Mouse (Mus musculus): ENCODE results near the gene Spats1.
"Not testable (repeated sequence)": the region's sequence is repeated elsewhere in the genome, so short reads cannot be mapped to it uniquely, and the experiment has no call there.

The Spats1 gene

GRCm38 (mm10) chr17:45450153-45450552, 25.1 kb downstream of the Spats1 start:
- DNase-seq (ENCODE audit: low read depth, low spot score), result no peak

- no peak for DNase-seq (ENCODE audit: low read depth, low spot score)
These were observed 25.6 kb downstream of the Spats1 start for GRCm38 (mm10) chr17:45449586-45449985.

GRCm38 (mm10) chr17:45447063-45447462, 28.2 kb downstream of the Spats1 start:
- no peak for DNase-seq (ENCODE audit: low read depth, low spot score)

- no peak for DNase-seq (ENCODE audit: low read depth, low spot score)
These were observed 29.3 kb downstream of the Spats1 start for GRCm38 (mm10) chr17:45445923-45446322.

- no peak for DNase-seq (ENCODE audit: low read depth, low spot score)
These were observed 41.0 kb downstream of the Spats1 start for GRCm38 (mm10) chr17:45434262-45434590.

GRCm38 (mm10) chr17:45433419-45434261, 41.6 kb downstream of the Spats1 start, which contains the start of gene Cdc5l:
TSS of gene Cdc5l (minus strand) at chr17:45433737.
- peak; percentile 98 for DNase-seq (ENCODE audit: low read depth, low spot score)

GRCm38 (mm10) chr17:45432706-45433398, 42.4 kb downstream of the Spats1 start:
- DNase-seq (ENCODE audit: low read depth, low spot score), result no peak

- DNase-seq (ENCODE audit: low read depth, low spot score), result no peak
These were observed 43.2 kb downstream of the Spats1 start for GRCm38 (mm10) chr17:45432007-45432406.

- DNase-seq (ENCODE audit: low read depth, low spot score), result no peak
These were observed 57.8 kb downstream of the Spats1 start for GRCm38 (mm10) chr17:45417387-45417786.

GRCm38 (mm10) chr17:45411617-45412016, 63.6 kb downstream of the Spats1 start:
- DNase-seq (ENCODE audit: low read depth, low spot score), result not testable (repeated sequence)

- DNase-seq (ENCODE audit: low read depth, low spot score), result no peak
These were observed 66.5 kb downstream of the Spats1 start for GRCm38 (mm10) chr17:45408719-45409118.

- peak; percentile 24 for DNase-seq (ENCODE audit: low read depth, low spot score)
These were observed 68.9 kb downstream of the Spats1 start for GRCm38 (mm10) chr17:45406281-45406680.

GRCm38 (mm10) chr17:45403207-45403606, 72.0 kb downstream of the Spats1 start:
- DNase-seq (ENCODE audit: low read depth, low spot score), result peak; percentile 16

- no peak for DNase-seq (ENCODE audit: low read depth, low spot score)
These were observed 72.6 kb downstream of the Spats1 start for GRCm38 (mm10) chr17:45402601-45403000.

- no peak for DNase-seq (ENCODE audit: low read depth, low spot score)
These were observed 73.1 kb downstream of the Spats1 start for GRCm38 (mm10) chr17:45402126-45402525.

- no peak for DNase-seq (ENCODE audit: low read depth, low spot score)
These were observed 73.9 kb downstream of the Spats1 start for GRCm38 (mm10) chr17:45401126-45401905.

GRCm38 (mm10) chr17:45398021-45398420, 77.2 kb downstream of the Spats1 start:
- DNase-seq (ENCODE audit: low read depth, low spot score), result no peak

GRCm38 (mm10) chr17:45397541-45397940, 77.7 kb downstream of the Spats1 start:
- no peak for DNase-seq (ENCODE audit: low read depth, low spot score)

- no peak for DNase-seq (ENCODE audit: low read depth, low spot score)
These were observed 80.6 kb downstream of the Spats1 start for GRCm38 (mm10) chr17:45394612-45395011.

- no peak for DNase-seq (ENCODE audit: low read depth, low spot score)
These were observed 81.5 kb downstream of the Spats1 start for GRCm38 (mm10) chr17:45393765-45394164.
